Mouse (Mus musculus): ENCODE data around the gene Slc35e1. TPM values are rescaled to one million over a fixed set of nuclear protein-coding genes. Genes with fewer than 3 reads are reported as not detected.
A peak's percentile ranks its signal among the peaks of the same experiment; 100 is the strongest.

Slc35e1 gene
- total and polyA plus RNA-seq, 2 experiments from 2014 or later: 6.7 to 35.7 TPM

DNA sequence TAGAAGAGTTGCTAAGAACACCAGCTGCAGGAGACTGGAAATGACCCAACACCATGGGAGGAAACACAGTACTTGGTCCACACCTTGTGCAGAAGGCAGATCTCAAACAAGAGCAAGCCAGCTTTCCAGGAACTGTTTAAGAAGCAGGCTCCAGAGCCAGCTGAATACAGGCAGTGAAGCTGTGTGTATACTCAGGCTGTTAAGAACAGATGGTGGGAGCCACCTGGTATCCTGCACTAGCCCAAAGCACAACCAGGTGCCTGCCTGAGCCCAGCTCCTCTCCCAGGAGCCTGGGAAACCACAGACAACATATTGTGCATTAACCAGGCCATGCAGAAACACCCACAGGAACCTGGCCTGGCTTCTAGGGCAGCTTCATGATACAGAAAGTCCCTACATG, 11.7 kb upstream of the Slc35e1 start:
- no peak overlapping the region for H3K9ac ChIP-seq (replicated peaks; ENCODE audit: low read depth, low read length)
- no peak overlapping the region for H3K4me3 ChIP-seq (ENCODE audit: low read depth, low read length)
- H3K27me3 ChIP-seq (ENCODE audit: control insufficient read depth, insufficient read depth, low read length): no peaks in the 10 kb centered on the region
- TF ChIP-seq CTCF (IDR thresholded peaks at IDR 0.05; ENCODE audit: low read depth) (no peak), EP300 (IDR thresholded peaks at IDR 0.05; ENCODE audit: low read depth) (no peak)
- ATAC-seq (ENCODE audit: insufficient read depth, low read depth): no peak
- no peaks in the 10 kb centered on the region for H3K9me3 ChIP-seq (replicated peaks; ENCODE audit: control insufficient read depth, low read length)
- H3K36me3 ChIP-seq (replicated peaks; ENCODE audit: control insufficient read depth, insufficient read depth, low read length): no peaks in the 10 kb centered on the region
- no peak for DNase-seq (ENCODE audit: low spot score)
- no peak overlapping the region for H3K4me2 ChIP-seq (ENCODE audit: low read depth, low read length)
- peaks cover 66% of the 10 kb centered on the region for H3K4me1 ChIP-seq (ENCODE audit: control insufficient read depth, insufficient read depth)
- H3K27ac ChIP-seq (ENCODE audit: low read depth): peak overlapping the region; percentile 23

DNA sequence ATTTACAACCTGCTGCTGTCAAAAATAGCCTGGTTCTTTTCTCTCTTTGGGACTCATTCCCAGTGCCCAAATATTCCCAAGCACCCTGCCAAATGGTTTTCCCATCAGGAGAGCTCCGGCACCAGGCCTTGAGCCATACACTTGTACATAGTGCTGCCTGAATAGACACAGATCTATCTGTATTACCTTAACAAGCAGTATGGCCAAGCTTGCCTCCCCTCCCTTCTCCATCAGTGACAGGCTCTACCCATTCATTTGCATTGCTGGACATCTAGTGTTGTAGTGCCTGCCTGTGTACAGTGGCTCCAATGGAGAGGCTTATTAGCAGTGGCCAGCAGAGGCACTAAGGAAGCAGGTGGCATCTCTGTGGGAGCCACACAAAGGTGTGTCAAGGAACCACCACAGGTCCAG, 8.1 kb upstream of the Slc35e1 start:
- no peak for TF ChIP-seq EP300 (IDR thresholded peaks at IDR 0.05; ENCODE audit: low read depth)
- no peak for TF ChIP-seq CTCF (IDR thresholded peaks at IDR 0.05; ENCODE audit: low read depth)
- Histone ChIP-seq H3K9ac (replicated peaks; ENCODE audit: low read depth, low read length) (no peak overlapping the region), H3K27ac (ENCODE audit: low read depth) (peak overlapping the region; percentile 95), H3K36me3 (replicated peaks; ENCODE audit: control insufficient read depth, insufficient read depth, low read length) (peaks cover 16% of the 10 kb centered on the region), H3K9me3 (replicated peaks; ENCODE audit: control insufficient read depth, low read length) (no peaks in the 10 kb centered on the region), H3K4me2 (ENCODE audit: low read depth, low read length) (no peak overlapping the region), H3K4me1 (ENCODE audit: control insufficient read depth, insufficient read depth) (peaks cover 54% of the 10 kb centered on the region), H3K27me3 (ENCODE audit: control insufficient read depth, insufficient read depth, low read length) (no peaks in the 10 kb centered on the region), H3K4me3 (ENCODE audit: low read depth, low read length) (no peak overlapping the region)
- DNase-seq (ENCODE audit: low spot score) (no peak), ATAC-seq (ENCODE audit: insufficient read depth, low read depth) (no peak)
- 48% methylated on average over 1 of the region's 1 CpGs for WGBS

GRCm38 (mm10) chr8:72499521-72500284, 7.3 kb upstream of the Slc35e1 start:
- Histone ChIP-seq H3K9me3 (replicated peaks; ENCODE audit: control insufficient read depth, low read length) (no peaks in the 10 kb centered on the region), H3K4me2 (ENCODE audit: low read depth, low read length) (no peak overlapping the region), H3K4me1 (ENCODE audit: control insufficient read depth, insufficient read depth) (peaks cover 48% of the 10 kb centered on the region), H3K27ac (ENCODE audit: low read depth) (peak overlapping the region; percentile 95), H3K4me3 (ENCODE audit: low read depth, low read length) (no peak overlapping the region), H3K36me3 (replicated peaks; ENCODE audit: control insufficient read depth, insufficient read depth, low read length) (peaks cover 23% of the 10 kb centered on the region), H3K9ac (replicated peaks; ENCODE audit: low read depth, low read length) (no peak overlapping the region), H3K27me3 (ENCODE audit: control insufficient read depth, insufficient read depth, low read length) (no peaks in the 10 kb centered on the region)
- peak; percentile 88 for ATAC-seq (ENCODE audit: insufficient read depth, low read depth)
- DNase-seq (ENCODE audit: low spot score): peak; percentile 80
- WGBS: 41% methylated on average over 2 of the region's 2 CpGs
- peak; percentile 69; the same call in 1 of the 2 replicates for TF ChIP-seq EP300 (IDR thresholded peaks at IDR 0.05; ENCODE audit: low read depth)
- TF ChIP-seq CTCF (IDR thresholded peaks at IDR 0.05; ENCODE audit: low read depth): no peak

GRCm38 (mm10) chr8:72498527-72498926, 6.1 kb upstream of the Slc35e1 start:
- Histone ChIP-seq H3K4me2 (ENCODE audit: low read depth, low read length) (no peak overlapping the region), H3K4me1 (ENCODE audit: control insufficient read depth, insufficient read depth) (peaks cover 45% of the 10 kb centered on the region), H3K36me3 (replicated peaks; ENCODE audit: control insufficient read depth, insufficient read depth, low read length) (peaks cover 23% of the 10 kb centered on the region), H3K27me3 (ENCODE audit: control insufficient read depth, insufficient read depth, low read length) (no peaks in the 10 kb centered on the region), H3K9ac (replicated peaks; ENCODE audit: low read depth, low read length) (no peak overlapping the region), H3K4me3 (ENCODE audit: low read depth, low read length) (no peak overlapping the region), H3K27ac (ENCODE audit: low read depth) (peak overlapping the region; percentile 95), H3K9me3 (replicated peaks; ENCODE audit: control insufficient read depth, low read length) (no peaks in the 10 kb centered on the region)
- 72% methylated on average over 4 of the region's 4 CpGs for WGBS
- DNase-seq (ENCODE audit: low spot score) (no peak), ATAC-seq (ENCODE audit: insufficient read depth, low read depth) (no peak)
- TF ChIP-seq EP300 (IDR thresholded peaks at IDR 0.05; ENCODE audit: low read depth) (no peak), CTCF (IDR thresholded peaks at IDR 0.05; ENCODE audit: low read depth) (no peak)

- DNase-seq (ENCODE audit: low spot score) (no peak), ATAC-seq (ENCODE audit: insufficient read depth, low read depth) (no peak)
- Histone ChIP-seq H3K4me1 (ENCODE audit: control insufficient read depth, insufficient read depth) (peaks cover 42% of the 10 kb centered on the region), H3K9ac (replicated peaks; ENCODE audit: low read depth, low read length) (no peak overlapping the region), H3K27me3 (ENCODE audit: control insufficient read depth, insufficient read depth, low read length) (no peaks in the 10 kb centered on the region), H3K36me3 (replicated peaks; ENCODE audit: control insufficient read depth, insufficient read depth, low read length) (peaks cover 23% of the 10 kb centered on the region), H3K4me3 (ENCODE audit: low read depth, low read length) (no peak overlapping the region), H3K4me2 (ENCODE audit: low read depth, low read length) (no peak overlapping the region), H3K9me3 (replicated peaks; ENCODE audit: control insufficient read depth, low read length) (no peaks in the 10 kb centered on the region), H3K27ac (ENCODE audit: low read depth) (0 out of 2 replicates have a peak overlapping the region, but pooled peaks have one; percentile 95)
- TF ChIP-seq CTCF (IDR thresholded peaks at IDR 0.05; ENCODE audit: low read depth) (no peak), EP300 (IDR thresholded peaks at IDR 0.05; ENCODE audit: low read depth) (no peak)
- WGBS: 74% methylated on average over 1 of the region's 1 CpGs
Measured at GRCm38 (mm10) chr8:72497911-72498310, 5.5 kb upstream of the Slc35e1 start.

DNA sequence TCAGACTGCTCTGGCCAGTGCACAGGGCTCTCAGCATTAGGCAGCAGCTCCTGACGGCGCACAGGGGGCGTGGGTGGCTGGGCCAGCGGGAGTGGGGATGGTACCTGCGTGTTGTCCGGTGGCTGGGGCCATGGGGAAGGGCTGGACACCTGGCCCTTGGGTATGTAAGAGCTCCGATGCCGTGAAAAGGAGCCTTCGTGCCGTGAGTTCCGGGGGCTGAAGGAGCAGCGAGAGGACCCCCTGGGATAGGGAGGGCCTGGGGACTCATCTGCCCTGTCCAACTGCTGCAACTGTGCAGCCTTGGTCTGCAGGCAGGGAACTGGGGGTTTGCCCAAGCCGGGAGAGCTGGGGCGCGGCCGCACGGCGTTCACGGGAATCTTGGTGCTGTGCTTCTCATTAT, 3.8 kb upstream of the Slc35e1 start:
- Histone ChIP-seq H3K27me3 (ENCODE audit: control insufficient read depth, insufficient read depth, low read length) (no peaks in the 10 kb centered on the region), H3K4me1 (ENCODE audit: control insufficient read depth, insufficient read depth) (peaks cover 44% of the 10 kb centered on the region), H3K9me3 (replicated peaks; ENCODE audit: control insufficient read depth, low read length) (no peaks in the 10 kb centered on the region), H3K27ac (ENCODE audit: low read depth) (no peak overlapping the region), H3K4me2 (ENCODE audit: low read depth, low read length) (no peak overlapping the region), H3K36me3 (replicated peaks; ENCODE audit: control insufficient read depth, insufficient read depth, low read length) (peaks cover 23% of the 10 kb centered on the region), H3K9ac (replicated peaks; ENCODE audit: low read depth, low read length) (no peak overlapping the region), H3K4me3 (ENCODE audit: low read depth, low read length) (no peak overlapping the region)
- DNase-seq (ENCODE audit: low spot score): no peak
- ATAC-seq (ENCODE audit: insufficient read depth, low read depth): no peak
- TF ChIP-seq CTCF (IDR thresholded peaks at IDR 0.05; ENCODE audit: low read depth): no peak
- no peak for TF ChIP-seq EP300 (IDR thresholded peaks at IDR 0.05; ENCODE audit: low read depth)
- WGBS: 79% methylated on average over 19 of the region's 19 CpGs
